Mouse (Mus musculus): ENCODE measurements around the gene Gm20532. TPM values are rescaled to one million over a fixed set of nuclear protein-coding genes. Genes with fewer than 3 reads are reported as not detected.

Gm20532 gene
- not detected in 2 replicates for total RNA-seq (2017)

DNA sequence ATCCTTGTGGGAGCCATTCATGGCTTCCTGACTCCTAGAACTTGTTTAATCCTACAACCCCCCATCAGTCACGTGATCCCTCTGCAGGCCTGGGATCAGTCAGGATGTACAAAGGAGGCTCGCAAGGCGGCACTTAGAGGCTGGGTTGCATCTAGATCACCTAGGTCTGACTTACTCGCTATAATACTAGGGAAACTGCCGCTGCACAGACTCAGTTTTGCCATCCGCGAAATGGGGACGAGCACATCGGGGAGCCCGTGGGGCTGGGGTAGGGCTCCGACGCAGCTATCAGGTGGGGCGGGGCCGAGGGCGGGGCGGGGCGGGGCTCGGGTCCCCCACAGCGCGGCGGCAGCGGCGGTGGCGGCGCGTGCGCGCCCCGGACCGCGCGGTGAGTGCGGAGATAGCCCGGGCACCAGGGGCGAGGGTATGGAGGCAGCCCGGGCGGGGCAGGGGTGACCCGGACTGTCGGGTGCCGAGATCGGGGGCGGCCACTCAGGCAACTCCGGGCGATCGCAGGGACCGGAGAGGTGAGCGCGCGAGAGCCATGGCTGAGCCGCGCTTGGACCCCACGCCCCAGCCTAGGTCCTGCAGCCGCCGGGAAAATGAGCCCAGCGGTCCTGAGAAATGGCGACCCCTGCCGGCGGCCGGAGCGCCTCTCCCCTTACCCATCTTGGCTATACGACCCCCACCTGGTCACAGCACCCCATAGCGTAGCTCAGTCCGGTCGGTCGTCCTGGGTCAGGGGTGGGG is at the start of gene Gm20532:
Gm20532 (plus strand) TSS at position 346 of the 750 bp plus-strand sequence.
- no peak for ATAC-seq (ENCODE audit: extremely low read depth, insufficient number of reproducible peaks, low FRiP score, poor library complexity, severe bottlenecking)

DNA sequence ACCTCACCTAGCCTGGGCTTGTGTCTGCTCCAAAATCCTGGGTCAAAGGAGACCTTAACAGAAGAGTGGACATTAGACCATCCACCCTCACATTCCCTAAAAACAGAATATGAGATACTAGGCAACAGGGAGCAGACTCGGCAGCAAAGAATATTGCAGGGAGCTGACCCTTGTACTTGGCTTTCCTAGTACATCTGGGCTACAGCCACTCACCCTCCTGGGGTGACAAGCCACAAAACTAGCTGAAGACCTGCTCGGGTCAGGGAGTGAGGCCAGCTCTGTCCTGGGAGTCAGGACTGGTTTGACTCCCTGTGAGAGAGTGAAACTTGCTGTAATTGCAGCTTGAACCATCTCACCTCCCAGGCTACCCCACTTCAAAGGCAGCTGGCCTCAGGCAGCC is 46.9 kb upstream of the Gm20532 start:
- no peak for ATAC-seq (ENCODE audit: extremely low read depth, insufficient number of reproducible peaks, low FRiP score, poor library complexity, severe bottlenecking)

DNA sequence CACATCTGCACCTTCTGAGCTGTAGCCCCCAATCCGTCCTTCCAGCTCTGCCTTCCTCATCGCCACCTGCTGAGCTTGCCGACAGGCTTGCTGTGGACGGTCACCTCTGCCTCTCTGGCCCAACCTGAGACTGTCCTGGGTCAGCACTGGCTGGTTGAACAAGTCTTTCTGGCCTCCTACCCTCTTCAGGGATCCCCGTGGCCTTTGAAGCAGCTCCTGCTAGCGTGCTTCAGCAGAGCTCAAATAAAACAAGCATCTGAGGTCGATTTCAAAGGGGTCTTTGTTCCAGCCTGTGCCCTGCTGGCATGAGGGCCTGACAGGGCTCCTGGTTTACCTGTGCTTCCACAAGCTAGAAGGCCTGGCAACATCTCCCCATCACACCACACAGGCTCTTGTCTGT is 45.7 kb upstream of the Gm20532 start:
- ATAC-seq (ENCODE audit: extremely low read depth, insufficient number of reproducible peaks, low FRiP score, poor library complexity, severe bottlenecking) = no peak

DNA sequence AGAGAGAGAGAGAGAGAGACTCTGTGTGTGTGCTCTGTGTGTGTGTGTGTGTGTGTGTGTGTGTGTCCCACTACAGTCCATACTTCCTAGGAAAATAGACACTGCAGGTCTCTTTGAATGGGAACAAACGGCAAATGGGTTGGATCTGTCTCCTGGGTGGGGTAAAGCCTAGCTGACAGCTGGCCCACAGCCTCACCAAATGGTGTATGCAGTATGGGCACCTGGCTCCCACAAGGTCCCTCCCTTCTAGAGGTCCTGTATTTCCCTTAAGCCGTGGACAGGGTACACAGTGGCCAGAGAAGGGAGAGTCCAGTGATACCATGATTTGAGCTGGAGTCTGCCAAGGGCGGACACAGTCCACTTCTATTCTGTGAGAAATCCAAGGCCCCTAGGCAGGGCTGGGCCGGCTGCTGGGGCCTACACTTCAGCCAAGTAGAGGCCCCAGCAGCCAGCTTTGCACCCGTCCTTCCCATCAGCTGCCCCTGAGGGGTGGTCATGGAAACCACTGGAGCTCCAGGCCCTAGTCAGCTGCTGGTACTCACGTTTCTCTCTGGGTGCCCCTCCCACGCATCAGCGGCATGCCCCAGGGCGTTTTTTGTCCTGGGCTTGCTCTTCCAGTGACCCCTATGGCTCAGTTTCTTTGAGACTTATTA is 45.1 kb upstream of the Gm20532 start:
- no peak for ATAC-seq (ENCODE audit: extremely low read depth, insufficient number of reproducible peaks, low FRiP score, poor library complexity, severe bottlenecking)

DNA sequence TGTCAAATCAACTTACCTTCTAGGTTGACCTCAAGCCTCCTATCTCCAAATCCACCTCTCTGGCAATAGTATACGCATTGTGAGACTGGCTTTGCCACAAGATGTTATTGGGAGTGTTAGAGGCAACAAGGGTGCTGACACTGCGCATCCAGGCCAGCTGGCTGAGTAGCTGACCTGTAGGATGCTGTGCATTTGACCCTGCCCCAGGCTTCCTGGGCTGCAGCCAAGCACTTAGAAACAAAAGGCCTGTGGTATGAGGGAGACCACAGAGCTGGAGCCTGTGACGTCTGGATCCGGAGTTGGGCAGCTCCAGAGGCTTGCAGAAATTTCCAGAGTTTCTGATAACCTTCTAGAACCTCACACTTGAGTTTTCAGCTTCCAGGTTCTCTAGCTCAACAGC is 43.3 kb upstream of the Gm20532 start:
- no peak for ATAC-seq (ENCODE audit: extremely low read depth, insufficient number of reproducible peaks, low FRiP score, poor library complexity, severe bottlenecking)

DNA sequence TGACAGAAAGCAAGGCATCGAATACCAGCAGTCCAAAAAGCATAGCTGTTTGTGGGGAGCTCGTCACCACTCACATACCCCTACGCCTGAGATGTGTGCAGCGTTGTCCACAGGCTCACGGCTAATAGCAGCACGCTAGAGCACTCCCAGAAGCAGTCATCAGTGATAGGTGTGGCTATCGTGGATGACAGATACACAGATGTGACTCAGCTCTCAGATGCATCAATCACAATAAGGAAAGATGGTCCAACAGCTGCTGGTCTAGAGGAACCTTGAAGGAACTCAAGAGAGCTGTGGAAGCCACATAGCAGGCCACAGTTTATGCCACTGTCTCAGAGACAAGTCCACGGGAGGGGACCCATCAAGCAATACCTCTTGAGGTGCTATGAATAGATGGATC is 42.7 kb upstream of the Gm20532 start:
- ATAC-seq (ENCODE audit: extremely low read depth, insufficient number of reproducible peaks, low FRiP score, poor library complexity, severe bottlenecking) = no peak

DNA sequence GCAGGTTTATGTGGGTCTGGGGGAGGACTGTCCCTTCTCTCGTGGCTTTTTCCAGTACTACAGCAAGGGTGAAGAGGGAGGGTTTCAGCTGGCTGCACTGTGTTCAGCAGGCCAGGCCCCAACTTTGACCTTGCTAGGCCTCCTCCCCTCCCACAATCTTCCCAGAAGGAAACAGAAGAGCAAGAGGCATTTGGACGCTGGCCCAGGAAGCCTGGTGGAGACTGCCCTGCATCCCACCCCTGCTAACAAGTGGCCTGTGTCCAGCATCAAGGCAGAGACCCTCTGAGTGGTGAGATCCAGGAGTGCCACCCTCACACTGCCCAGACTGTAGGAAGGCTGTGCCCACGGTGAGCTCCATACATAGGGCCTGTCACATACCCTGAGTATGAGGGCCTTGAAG is 42.2 kb upstream of the Gm20532 start:
- ATAC-seq (ENCODE audit: extremely low read depth, insufficient number of reproducible peaks, low FRiP score, poor library complexity, severe bottlenecking) = no peak

DNA sequence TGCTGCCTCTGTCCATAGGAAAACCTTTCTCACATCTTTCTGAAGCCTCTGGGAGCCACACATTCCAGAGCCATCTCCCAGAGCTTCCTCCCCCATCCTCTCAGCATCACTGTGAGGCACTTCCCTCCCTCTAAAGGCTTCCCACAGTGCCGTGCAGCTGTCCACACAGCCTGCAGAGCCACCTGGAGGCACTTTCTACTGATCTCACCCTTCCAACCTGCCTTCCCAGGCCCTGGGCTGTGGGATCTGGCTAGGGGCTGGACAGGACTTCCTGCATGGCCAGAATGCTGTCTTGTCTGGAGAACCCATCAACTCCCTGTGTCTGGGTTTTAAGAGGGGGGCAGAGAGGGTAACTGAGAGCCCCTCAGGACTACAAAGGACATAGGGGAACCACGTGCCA is 39.0 kb upstream of the Gm20532 start:
- no peak for ATAC-seq (ENCODE audit: extremely low read depth, insufficient number of reproducible peaks, low FRiP score, poor library complexity, severe bottlenecking)

DNA sequence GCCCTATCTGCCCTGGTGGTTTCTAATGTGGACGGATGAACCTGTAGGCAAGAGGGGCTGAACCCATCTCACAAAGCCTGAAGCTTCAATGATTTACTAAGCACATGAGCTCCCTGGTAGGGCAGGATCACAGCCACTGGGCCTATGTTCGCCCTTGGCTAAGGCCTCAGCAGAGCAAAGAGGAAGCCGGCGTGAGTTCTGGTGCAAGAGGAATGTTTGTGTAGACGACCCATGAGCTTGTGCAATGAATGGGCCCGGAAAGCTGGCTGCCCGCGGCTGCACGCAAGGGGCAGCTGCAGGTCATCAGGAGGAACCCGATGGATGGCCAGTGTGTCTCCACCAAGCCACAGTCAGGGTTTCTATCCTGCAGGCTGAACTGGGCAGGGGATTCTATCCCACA is 36.6 kb upstream of the Gm20532 start:
- peak; percentile 67 for ATAC-seq (ENCODE audit: extremely low read depth, insufficient number of reproducible peaks, low FRiP score, poor library complexity, severe bottlenecking)

DNA sequence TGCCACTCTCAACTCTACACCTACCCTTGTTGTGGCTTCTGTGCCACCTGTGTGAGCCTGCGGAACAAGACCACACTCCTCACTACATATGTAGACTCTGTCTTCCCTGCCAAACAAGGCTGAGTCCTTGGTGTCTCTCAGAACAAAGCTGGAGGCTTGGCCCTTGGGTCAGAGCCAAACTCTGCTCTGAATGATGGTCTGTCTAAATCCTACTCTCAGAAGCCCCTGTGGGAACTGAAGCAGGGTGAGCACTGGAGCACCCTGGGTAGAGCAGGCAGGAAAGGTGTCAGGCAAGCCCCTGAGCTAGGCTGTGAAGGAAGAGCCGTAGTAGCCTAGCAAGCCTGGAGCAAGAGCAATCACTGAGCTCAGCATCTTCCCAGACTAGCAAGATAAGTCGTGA is 36.2 kb upstream of the Gm20532 start:
- ATAC-seq (ENCODE audit: extremely low read depth, insufficient number of reproducible peaks, low FRiP score, poor library complexity, severe bottlenecking) = no peak

DNA sequence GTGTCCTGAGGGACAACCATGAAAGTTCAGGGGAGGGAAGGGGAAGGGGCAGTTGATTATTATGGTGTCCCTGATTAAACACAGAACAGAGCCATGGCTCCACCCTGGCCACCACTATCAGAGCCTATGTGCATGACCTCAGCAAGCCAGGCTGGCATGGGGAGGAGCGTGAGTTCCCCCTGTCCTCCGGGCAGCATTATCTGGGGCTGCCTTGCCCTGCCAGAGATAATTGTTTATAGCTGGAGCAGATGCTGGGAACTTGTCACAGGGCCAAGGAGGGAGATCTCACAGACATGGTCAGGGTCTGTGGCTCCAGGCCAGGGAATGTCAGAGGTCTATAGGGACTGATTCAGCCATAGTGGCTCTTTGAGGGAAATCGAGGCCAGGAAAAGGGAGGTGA is 35.7 kb upstream of the Gm20532 start:
- no peak for ATAC-seq (ENCODE audit: extremely low read depth, insufficient number of reproducible peaks, low FRiP score, poor library complexity, severe bottlenecking)

DNA sequence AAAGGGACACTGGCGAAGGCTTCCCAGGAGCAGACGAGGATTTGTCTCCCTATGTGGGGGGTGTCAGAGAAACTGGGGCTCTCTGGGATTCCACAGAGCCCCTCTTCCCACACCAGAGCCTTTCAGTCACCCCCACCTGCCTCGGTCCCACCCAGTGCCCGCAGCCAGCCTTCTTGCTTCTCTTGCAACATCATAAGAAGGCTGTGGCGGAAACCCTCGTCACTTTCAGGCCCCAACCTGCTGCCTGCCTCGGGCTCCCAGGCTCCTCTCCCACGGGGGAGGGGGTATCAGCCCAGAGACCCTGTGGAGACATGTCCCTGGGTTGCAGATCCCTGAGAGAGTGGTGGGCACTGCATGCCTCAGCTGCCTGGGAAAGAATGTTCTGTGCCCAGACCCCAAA is 35.0 kb upstream of the Gm20532 start:
- no peak for ATAC-seq (ENCODE audit: extremely low read depth, insufficient number of reproducible peaks, low FRiP score, poor library complexity, severe bottlenecking)

DNA sequence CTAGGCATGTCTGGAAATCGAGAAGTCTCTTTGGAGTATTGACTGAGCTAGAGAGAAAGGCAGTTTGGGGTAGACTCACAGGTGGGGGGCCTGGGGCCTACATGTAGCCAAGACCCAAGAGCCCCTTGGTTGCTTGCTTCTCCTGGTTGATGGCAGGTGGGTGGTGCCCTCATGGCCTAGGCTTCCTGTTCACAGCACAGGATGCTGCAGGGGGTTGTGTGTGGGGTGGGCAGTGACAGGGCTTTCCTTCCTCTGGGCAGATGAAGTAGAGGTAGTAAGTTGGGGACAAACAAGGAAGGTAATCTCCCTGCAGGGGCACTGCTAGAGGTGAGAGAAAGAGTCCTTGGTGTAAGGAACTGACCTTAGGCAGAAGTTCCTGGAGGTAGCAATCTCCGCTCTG is 34.4 kb upstream of the Gm20532 start:
- ATAC-seq (ENCODE audit: extremely low read depth, insufficient number of reproducible peaks, low FRiP score, poor library complexity, severe bottlenecking) = no peak

DNA sequence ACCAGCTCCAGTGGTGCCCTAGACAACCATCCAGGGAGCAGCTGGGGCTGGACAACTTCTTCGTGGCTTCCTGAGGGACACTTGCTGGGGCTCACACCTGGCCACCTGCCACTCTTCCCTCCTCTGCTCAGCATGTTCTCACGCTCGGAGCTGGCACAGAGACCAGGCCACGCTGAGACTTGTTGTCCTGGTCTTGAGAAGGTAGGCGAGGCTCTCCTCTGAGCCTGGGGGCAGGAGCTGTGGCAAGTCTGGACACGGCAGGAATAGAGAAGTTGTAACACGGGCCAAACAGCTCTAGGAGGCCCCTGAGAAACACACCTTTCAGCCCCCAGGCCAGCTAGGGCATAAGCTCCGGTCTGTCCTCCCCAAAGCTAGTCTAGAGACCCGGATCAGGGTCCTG is 32.5 kb upstream of the Gm20532 start:
- ATAC-seq (ENCODE audit: extremely low read depth, insufficient number of reproducible peaks, low FRiP score, poor library complexity, severe bottlenecking) = no peak

DNA sequence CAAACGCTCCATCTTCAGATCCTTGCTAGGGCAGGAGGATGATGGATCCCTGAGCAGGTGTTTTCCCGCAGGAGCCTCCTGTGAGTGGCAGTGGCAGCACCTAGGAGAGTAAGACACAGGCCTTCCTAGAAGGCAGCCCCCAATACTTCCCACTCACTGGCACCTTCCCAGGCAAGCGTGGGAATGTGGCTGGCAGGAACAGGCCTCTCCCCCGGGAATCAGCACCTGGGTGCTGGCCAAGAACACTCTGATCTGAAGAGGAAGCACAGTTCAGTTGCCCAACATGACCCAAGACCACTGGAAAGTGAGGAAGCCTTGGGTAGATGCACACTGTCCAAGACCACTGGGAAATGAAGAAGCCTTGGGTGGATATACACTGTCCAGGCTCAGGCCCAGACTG is 31.4 kb upstream of the Gm20532 start:
- ATAC-seq (ENCODE audit: extremely low read depth, insufficient number of reproducible peaks, low FRiP score, poor library complexity, severe bottlenecking) = no peak

DNA sequence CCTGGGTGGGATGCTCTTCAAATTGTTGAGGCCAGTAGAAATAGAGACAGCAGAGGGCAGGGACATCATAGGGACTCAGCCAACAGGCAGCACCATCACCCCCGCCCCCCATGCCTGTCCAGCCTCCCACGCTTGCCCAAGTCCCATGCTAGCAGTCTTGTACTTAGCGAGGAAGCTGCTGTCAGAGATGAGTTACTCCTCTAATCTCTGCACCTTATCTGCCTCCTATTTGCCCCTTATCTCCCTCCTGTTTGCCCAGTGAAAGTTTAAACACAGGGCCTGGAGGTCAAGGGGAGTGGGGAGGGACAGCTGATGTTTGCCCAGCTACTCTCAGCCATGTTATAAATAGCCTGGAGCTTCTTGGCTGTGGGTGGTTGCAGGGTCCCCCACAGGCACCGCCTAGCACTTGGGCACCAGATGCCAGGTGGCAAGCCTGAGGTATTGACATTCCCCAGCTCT is 29.9 kb upstream of the Gm20532 start:
- ATAC-seq (ENCODE audit: extremely low read depth, insufficient number of reproducible peaks, low FRiP score, poor library complexity, severe bottlenecking) = no peak

DNA sequence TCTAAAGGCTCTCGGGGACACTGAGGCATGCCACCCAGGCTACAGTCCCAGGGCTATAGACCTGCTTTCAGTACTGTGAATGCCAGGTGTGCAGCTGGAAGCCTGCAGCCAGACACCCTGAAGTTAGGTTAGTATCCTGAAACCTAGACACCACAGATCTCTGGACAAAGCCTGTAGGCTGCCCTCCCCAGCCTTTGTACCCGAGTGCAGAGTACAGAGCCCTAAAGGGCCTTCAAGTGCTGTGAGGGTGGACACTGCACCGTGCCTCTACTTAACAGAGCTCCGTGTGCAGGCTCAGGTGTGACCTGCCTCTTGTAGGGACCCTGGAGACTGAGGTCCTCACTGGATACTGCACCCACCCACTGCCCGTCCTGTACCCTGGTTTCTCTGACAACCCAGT is 25.9 kb upstream of the Gm20532 start:
- no peak for ATAC-seq (ENCODE audit: extremely low read depth, insufficient number of reproducible peaks, low FRiP score, poor library complexity, severe bottlenecking)

DNA sequence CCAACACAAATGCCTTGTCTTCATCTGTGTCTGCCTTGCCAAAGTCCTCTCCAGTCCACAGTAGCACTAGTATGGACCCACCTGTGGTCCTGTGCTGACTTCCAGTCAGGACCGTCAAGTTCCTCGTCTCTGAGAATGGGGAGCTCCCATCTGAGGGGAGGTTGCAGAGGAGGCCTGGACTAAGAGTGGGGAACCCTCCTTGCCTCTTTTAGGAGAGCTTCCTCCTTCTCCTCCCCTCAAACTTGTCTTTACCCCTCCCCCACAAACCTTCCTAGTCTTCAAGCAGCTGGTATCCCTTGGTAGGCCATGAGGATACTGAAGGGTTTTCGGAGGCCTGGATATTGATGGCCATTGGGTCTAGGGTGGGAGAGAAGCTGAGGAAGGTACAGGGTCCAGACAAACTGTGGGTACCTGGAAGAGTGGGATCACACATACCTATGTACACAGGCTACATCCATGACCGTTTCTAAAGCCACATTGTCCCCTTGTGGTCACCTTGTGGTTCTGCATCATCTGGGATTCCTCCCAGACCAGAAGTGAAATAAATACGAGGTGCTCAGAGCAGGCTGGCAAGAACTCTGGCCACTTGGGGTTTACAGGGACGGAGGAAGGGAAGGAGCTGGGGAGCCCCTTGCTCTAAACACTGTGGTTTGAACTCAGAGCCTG is 25.0 kb upstream of the Gm20532 start:
- ATAC-seq (ENCODE audit: extremely low read depth, insufficient number of reproducible peaks, low FRiP score, poor library complexity, severe bottlenecking) = peak; percentile 51; the same call in 1 of the 2 replicates

DNA sequence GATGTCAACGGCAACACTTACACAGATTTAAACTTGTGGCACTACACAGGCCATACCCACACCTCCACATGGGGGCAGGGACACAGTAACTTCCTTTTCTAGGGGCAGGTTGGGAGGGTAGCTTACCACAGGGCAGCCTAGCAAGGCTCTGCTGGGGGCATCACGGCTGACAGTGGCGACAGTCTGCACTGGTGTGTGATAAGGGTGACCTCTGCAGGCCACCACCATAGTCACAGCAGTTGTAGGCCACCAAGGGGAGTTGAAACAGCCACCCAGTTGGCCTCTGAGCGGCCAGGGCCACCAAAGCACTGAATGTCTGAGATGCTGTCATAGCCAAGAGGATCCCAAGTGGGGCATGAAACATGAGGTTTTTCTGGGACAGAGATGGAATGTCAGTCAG is 20.2 kb upstream of the Gm20532 start:
- ATAC-seq (ENCODE audit: extremely low read depth, insufficient number of reproducible peaks, low FRiP score, poor library complexity, severe bottlenecking) = peak; percentile 84

DNA sequence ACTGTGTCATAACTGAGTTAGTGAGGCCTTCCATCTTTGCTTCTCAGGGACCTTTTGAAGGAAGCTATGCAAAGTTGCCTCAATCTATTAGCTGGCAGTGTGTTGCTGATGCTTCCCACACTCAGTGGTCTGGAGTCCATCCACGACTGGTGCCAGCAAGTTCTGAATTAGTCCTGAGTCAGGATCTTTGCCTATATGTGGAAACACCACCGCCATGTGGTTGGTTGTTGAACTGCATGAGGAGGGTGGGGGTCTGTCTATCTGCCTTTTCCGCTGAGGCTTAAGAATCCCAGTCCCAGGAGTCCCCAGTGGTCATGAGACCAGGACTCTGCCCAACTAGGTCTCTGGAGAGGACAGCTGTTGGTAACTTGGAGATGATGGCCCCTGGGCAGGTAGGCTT is 16.4 kb upstream of the Gm20532 start:
- ATAC-seq (ENCODE audit: extremely low read depth, insufficient number of reproducible peaks, low FRiP score, poor library complexity, severe bottlenecking) = no peak
